Mouse (Mus musculus) forebrain, embryonic 16.5 days (tissue): ENCODE results near the gene Pbxip1. TPM values are rescaled to one million over a fixed set of nuclear protein-coding genes. Genes with fewer than 3 reads are reported as not detected.

Experiments
- ATAC-seq: fragments of 200-750 bp; cut with Nextera tagmentation; 2 replicates; pipeline ENCODE4 v1.8.0; 2017; ENCODE audit warnings: mild to moderate bottlenecking, moderate library complexity
- H3K27ac ChIP-seq: fragments of 300-500 bp; sonication (generic); 2 replicates; pipeline ENCODE4 v1.5.1; 2014; ENCODE audit warnings: low read length, control low read depth
- H3K27me3 ChIP-seq: fragments of 300-500 bp; sonication (generic); replicated peaks from 2 replicates; pipeline ENCODE4 v1.6.1; 2014; ENCODE audit warnings: low read length; ENCODE audit not compliant: control insufficient read depth, insufficient read depth
- H3K36me3 ChIP-seq: fragments of 300-500 bp; sonication (generic); 2 replicates; pipeline ENCODE4 v1.6.1; 2014; ENCODE audit not compliant: control insufficient read depth, insufficient read depth
- H3K4me1 ChIP-seq: fragments of 300-500 bp; sonication (generic); replicated peaks from 2 replicates; pipeline ENCODE4 v1.6.1; 2014; ENCODE audit warnings: low read length; ENCODE audit not compliant: control insufficient read depth, insufficient read depth
- H3K4me2 ChIP-seq: fragments of 300-500 bp; sonication (generic); 2 replicates; pipeline ENCODE4 v1.6.1; 2014; ENCODE audit warnings: mild to moderate bottlenecking, low read length, control low read depth
- H3K4me3 ChIP-seq: fragments of 300-500 bp; sonication (generic); replicated peaks from 2 replicates; pipeline ENCODE4 v1.5.1; 2014; ENCODE audit warnings: mild to moderate bottlenecking, low read length, control low read depth
- H3K9ac ChIP-seq: fragments of 300-500 bp; sonication (generic); replicated peaks from 2 replicates; pipeline ENCODE4 v1.6.1; 2014; ENCODE audit warnings: low read depth, low read length, control low read depth
- H3K9me3 ChIP-seq: fragments of 300-500 bp; sonication (generic); 2 replicates; pipeline ENCODE4 v1.6.1; 2016; ENCODE audit warnings: low read length; ENCODE audit not compliant: control insufficient read depth
- WGBS: fragments of 180-500 bp; shearing (Covaris S2); extraction: QIAGEN DNeasy Blood & Tissue Kit; methylation state at CpG from one replicate; pipeline ENCODE4 v1.1.7; 2014; 5-methylcytosine and 5-hydroxymethylcytosine counted together
- polyA plus RNA-seq: library from polyadenylated mRNA; unstranded; fragments of >200 nt; fragmentation: Nextera tagmentation; extraction: Ambion mirVana; gene quantifications from 2 replicates; pipeline ENCODE4 v1.2.1, GENCODE M21; 2015

Gene Pbxip1
- polyA plus RNA-seq, 1 experiment from 2014 or later: 11.1 TPM

DNA sequence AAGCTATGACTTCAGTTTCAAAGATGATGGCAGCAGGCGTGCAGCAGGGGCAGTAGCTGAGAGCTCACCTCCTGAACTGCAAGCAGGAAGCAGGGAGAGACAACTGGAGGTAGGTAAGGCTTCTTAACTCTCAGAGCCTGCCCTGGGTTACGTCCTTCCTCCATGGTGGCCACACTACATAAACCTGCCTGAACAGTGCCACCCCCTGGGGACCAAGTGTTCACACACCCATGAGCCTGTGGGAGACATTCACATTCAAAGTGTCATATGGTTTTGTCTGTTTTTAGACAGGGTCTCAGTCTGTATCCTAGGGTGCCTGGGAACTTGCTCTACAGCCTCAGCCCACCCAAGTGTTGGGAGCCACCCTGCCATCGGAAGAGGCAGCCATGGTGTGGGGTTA lies 54.3 kb downstream of the Pbxip1 start:
- 86% methylated on average over 3 of the region's 3 CpGs for WGBS
- no peak for ATAC-seq

DNA sequence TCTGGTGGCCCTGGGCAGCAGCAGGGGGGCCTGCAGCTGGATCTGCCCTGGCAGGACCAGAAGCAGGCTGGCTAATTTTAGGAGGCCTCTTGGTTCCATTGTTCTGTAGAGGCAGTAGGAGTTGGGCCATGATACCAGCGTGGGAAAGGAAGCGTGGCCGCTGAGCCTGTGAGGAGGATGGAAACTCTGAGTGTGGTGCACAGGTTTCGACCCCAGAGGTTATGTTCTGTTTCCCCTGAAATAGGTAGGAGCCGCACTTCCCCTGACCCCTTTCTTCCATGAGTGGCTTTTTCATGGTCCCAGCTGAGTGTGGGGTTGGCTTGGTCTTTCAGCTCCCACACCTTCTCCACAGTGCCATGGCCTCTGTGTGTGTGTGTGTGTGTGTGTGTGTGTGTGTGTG lies 55.1 kb downstream of the Pbxip1 start:
- Histone ChIP-seq H3K9me3 (no peaks in the 10 kb centered on the region), H3K4me2 (no peak overlapping the region), H3K4me1 (no peaks in the 10 kb centered on the region), H3K36me3 (no peaks in the 10 kb centered on the region), H3K9ac (no peak overlapping the region), H3K27ac (no peak overlapping the region), H3K27me3 (no peaks in the 10 kb centered on the region), H3K4me3 (no peak overlapping the region)
- WGBS: 77% methylated on average over 5 of the region's 5 CpGs
- no peak for ATAC-seq

More for the DNA sequence above, 54.3 kb downstream of the Pbxip1 start:
- Histone ChIP-seq H3K36me3 (no peaks in the 10 kb centered on the region), H3K4me1 (no peaks in the 10 kb centered on the region), H3K9ac (no peak overlapping the region), H3K27me3 (no peaks in the 10 kb centered on the region), H3K27ac (no peak overlapping the region), H3K9me3 (no peaks in the 10 kb centered on the region), H3K4me3 (no peak overlapping the region), H3K4me2 (no peak overlapping the region)

DNA sequence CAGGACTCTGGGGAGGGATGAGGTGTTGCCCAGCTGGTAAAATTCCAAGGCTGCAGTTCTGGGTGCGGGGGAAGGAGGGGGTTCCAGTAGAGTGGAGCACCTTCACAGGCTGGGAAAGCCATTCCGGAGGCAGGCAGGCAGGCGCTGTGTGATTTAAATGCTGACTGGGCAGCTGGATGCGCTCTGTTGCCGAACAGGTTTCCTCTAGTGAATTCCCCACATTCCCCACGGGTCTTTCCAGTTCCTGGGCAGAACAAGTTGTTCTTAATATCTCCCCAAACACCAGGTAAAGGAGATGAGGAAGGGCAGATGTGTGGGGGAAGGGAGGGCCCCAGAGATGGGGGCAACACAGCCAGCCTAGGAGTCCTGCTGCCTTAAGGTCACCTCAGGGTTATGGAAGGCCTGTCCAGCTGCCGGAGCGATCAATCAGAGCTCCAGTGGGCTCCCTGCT lies 56.2 kb downstream of the Pbxip1 start:
- ATAC-seq: no peak
- H3K27ac ChIP-seq: no peak overlapping the region
- 70% methylated on average over 8 of the region's 8 CpGs for WGBS
- no peak overlapping the region for H3K4me3 ChIP-seq
- H3K27me3 ChIP-seq: no peaks in the 10 kb centered on the region
- H3K4me2 ChIP-seq: no peak overlapping the region
- no peaks in the 10 kb centered on the region for H3K36me3 ChIP-seq
- H3K9ac ChIP-seq: no peak overlapping the region
- no peaks in the 10 kb centered on the region for H3K9me3 ChIP-seq
- no peaks in the 10 kb centered on the region for H3K4me1 ChIP-seq

DNA sequence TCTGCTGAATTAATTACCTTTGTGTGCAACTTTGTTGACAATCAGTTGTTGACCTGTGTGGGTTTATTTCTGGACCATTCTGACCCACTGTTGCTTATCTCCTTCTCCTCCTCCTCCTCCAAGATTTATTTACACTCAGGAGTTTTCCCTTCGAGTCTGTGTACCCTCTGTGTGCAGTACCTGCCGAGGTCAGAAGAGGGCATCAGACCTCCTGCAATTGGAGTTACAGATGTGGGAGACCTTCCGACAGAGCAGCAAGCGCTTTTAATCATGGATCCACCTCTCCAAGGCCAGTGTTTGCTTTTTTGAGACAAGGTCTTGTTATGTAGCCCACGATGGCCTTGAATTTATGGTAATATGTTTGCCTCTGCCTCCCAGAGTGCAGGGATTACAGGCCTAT lies 58.1 kb downstream of the Pbxip1 start:
- no peaks in the 10 kb centered on the region for H3K4me1 ChIP-seq
- no peak for ATAC-seq
- no peak overlapping the region for H3K4me2 ChIP-seq
- no peak overlapping the region for H3K27ac ChIP-seq
- no peak overlapping the region for H3K9ac ChIP-seq
- H3K27me3 ChIP-seq: no peaks in the 10 kb centered on the region
- no peaks in the 10 kb centered on the region for H3K9me3 ChIP-seq
- no peaks in the 10 kb centered on the region for H3K36me3 ChIP-seq
- H3K4me3 ChIP-seq: no peak overlapping the region
- 90% methylated on average over 5 of the region's 5 CpGs for WGBS

DNA sequence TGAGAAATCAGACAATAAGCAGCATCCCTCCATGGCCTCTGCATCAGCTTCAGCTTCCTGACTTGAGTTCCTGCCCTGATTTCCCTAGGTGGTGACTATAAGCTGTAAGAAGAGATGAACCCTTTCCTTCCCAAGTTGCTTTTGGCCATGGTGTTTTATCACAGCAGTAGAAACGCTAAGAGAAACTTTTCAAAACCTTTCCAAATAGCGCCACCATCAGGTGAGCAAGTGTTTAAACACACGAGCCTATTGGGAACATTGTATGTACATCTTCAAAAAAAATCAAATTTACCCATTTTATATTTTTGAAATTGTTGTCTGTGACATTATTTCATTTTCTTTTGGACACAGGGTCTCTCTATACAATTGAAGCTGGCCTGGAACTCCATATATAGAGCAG lies 59.9 kb downstream of the Pbxip1 start:
- Histone ChIP-seq H3K4me3 (no peak overlapping the region), H3K27me3 (no peaks in the 10 kb centered on the region), H3K9me3 (no peaks in the 10 kb centered on the region), H3K4me2 (no peak overlapping the region), H3K9ac (no peak overlapping the region), H3K4me1 (no peaks in the 10 kb centered on the region), H3K36me3 (no peaks in the 10 kb centered on the region), H3K27ac (no peak overlapping the region)
- 71% methylated on average over 3 of the region's 3 CpGs for WGBS
- no peak for ATAC-seq

DNA sequence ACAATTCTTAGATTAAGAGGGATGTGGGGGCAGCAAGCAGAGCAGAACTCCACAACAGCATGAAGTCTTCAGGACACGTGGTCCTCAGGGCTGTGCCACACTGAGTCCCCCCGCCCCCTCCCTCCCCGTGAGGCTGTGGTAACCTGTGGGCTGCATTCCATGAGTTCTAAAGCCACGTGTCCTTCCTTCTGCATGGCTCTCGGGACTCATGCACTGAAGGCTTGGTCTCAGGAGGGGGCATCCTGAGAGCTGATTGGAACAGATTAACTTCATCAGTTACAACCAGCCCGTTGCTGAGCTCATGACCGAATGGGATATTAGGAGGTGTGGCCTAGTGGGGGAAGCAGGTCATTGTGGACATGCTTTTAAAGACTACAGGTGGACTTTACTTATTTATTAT lies 63.2 kb downstream of the Pbxip1 start:
- no peak overlapping the region for H3K27ac ChIP-seq
- H3K36me3 ChIP-seq: no peaks in the 10 kb centered on the region
- no peak overlapping the region for H3K9ac ChIP-seq
- 47% methylated on average over 7 of the region's 7 CpGs for WGBS
- H3K4me3 ChIP-seq: no peak overlapping the region
- H3K4me1 ChIP-seq: no peaks in the 10 kb centered on the region
- H3K9me3 ChIP-seq: peaks cover 2% of the 10 kb centered on the region; the same call in 1 of the 2 replicates
- no peak overlapping the region for H3K4me2 ChIP-seq
- H3K27me3 ChIP-seq: no peaks in the 10 kb centered on the region
- ATAC-seq: no peak

Other genes with a start within 250 kb of the Pbxip1 start
- 44.8 and 46.7 TPM in 2 replicates for gene Gba, start 233.8 kb upstream of the Pbxip1 start, polyA plus RNA-seq
- 61.5 and 84.2 TPM in 2 replicates for gene Thbs3, start 221.5 kb upstream of the Pbxip1 start, polyA plus RNA-seq
- gene Mtx1, start 209.6 kb upstream of the Pbxip1 start, polyA plus RNA-seq: 180 and 183 TPM in 2 replicates
- gene Muc1, start 207.6 kb upstream of the Pbxip1 start, polyA plus RNA-seq: 1.6 and 1.7 TPM in 2 replicates
- 187 and 195 TPM in 2 replicates for gene Krtcap2, start 190.7 kb upstream of the Pbxip1 start, polyA plus RNA-seq
- gene Trim46, start 190.4 kb upstream of the Pbxip1 start, polyA plus RNA-seq: 62.5 and 76.1 TPM in 2 replicates
- 67.0 and 73.5 TPM in 2 replicates for gene Dpm3, start 177.3 kb upstream of the Pbxip1 start, polyA plus RNA-seq
- gene Slc50a1, start 166.1 kb upstream of the Pbxip1 start, polyA plus RNA-seq: 38.6 and 41.2 TPM in 2 replicates
- 8.3 and 9.5 TPM in 2 replicates for gene Efna1, start 155.6 kb upstream of the Pbxip1 start, polyA plus RNA-seq
- gene Efna3, start 113.7 kb upstream of the Pbxip1 start, polyA plus RNA-seq: 55.3 and 55.8 TPM in 2 replicates
- 14.1 and 16.7 TPM in 2 replicates for gene Efna4, start 98.7 kb upstream of the Pbxip1 start, polyA plus RNA-seq
- 40.4 and 55.2 TPM in 2 replicates for gene Adam15, start 86.7 kb upstream of the Pbxip1 start, polyA plus RNA-seq
- 0.27 TPM in 1 of 2 replicates, not detected in the other for gene Dcst2, start 74.7 kb upstream of the Pbxip1 start, polyA plus RNA-seq
- gene Dcst1, start 71.5 kb upstream of the Pbxip1 start, polyA plus RNA-seq: 1.2 and 1.3 TPM in 2 replicates
- gene Zbtb7b, start 41.9 kb upstream of the Pbxip1 start, polyA plus RNA-seq: 0.51 and 0.77 TPM in 2 replicates
- 0.77 TPM in 1 of 2 replicates, not detected in the other for gene Lenep, start 33.9 kb upstream of the Pbxip1 start, polyA plus RNA-seq
- gene Flad1, start 24.8 kb upstream of the Pbxip1 start, polyA plus RNA-seq: 43.6 and 46.7 TPM in 2 replicates
- gene Cks1b, start 18.3 kb upstream of the Pbxip1 start, polyA plus RNA-seq: 139 and 156 TPM in 2 replicates
- gene Shc1, start 18.3 kb upstream of the Pbxip1 start, polyA plus RNA-seq: 14.4 and 17.2 TPM in 2 replicates
- 40.0 and 43.7 TPM in 2 replicates for gene Pygo2, start 6.5 kb upstream of the Pbxip1 start, polyA plus RNA-seq
- gene Pmvk, start 17.8 kb downstream of the Pbxip1 start, polyA plus RNA-seq: 70.2 and 92.5 TPM in 2 replicates
- gene Kcnn3, start 83.5 kb downstream of the Pbxip1 start, polyA plus RNA-seq: 8.1 and 8.2 TPM in 2 replicates